Mouse (Mus musculus): ENCODE measurements around the gene Abcc6. TPM values are rescaled to one million over a fixed set of nuclear protein-coding genes. Genes with fewer than 3 reads are reported as not detected.
A peak's percentile ranks its signal among the peaks of the same experiment; 100 is the strongest.

The Abcc6 gene
- polyA plus RNA-seq (2016; fragmentation: Nextera tagmentation; extraction: Ambion mirVana): 0.06 and 0.22 TPM in 2 replicates

DNA sequence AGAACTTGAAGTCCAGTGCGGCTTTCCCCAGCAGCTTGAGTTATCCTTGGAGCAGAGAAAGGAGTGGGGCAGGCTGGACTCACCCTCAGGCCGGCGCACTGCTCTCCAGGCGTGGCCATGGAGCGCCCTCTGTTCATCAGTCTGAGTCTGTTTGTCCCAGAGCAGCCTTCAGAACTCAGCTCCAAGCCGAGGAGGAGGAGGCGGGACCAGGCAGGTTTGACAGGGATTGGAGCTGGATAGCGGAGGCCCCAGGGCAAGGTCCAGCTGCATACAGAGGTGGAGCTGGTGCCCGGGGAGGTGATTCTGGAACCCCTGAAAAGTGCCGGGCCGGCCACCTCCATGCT lies at the start of gene Abcc6:
Abcc6 (minus strand) TSS at position 158 of the 344 bp plus-strand sequence.
- no peaks in the 10 kb centered on the region for H3K36me3 ChIP-seq
- peak within 1 kb of the TSS; percentile 55 for H3K4me2 ChIP-seq
- 0 out of 2 replicates have a peak, but pooled peaks have one; percentile 19 for ATAC-seq (ENCODE audit: insufficient number of reproducible peaks, low FRiP score)
- H3K4me1 ChIP-seq (replicated peaks): peaks cover 17% of the 10 kb centered on the region
- H3K4me3 ChIP-seq: peak within 1 kb of the TSS; percentile 22
- H3K9ac ChIP-seq: peak within 1 kb of the TSS; percentile 50; the same call in 1 of the 2 replicates
- H3K27ac ChIP-seq (ENCODE audit: poor library complexity, severe bottlenecking): no peak within 1 kb of the TSS
- no peaks in the 10 kb centered on the region for H3K9me3 ChIP-seq (replicated peaks)
- 17% methylated on average over 11 of the region's 11 CpGs for WGBS
- H3K27me3 ChIP-seq (replicated peaks): peaks cover 7% of the 10 kb centered on the region; the same call in 1 of the 2 replicates

DNA sequence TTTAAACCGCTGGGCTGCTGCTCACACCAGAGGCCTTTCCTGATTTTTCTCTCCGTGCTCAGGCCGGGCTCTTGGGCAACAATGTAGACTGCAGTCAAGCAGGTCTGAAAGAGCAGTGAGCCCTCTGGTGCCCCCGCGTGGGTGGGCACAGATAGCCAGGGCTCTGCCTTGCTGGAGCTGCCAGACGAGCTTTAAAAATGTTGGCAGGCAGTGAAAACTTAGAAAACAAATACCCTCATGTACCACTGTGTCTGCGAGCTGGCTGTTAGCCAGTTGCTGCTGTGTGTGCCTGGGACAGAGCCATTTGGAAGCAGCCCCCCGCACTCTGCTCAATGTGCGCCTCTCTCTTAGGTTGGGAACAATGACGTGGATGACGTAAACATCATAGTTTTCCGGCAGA lies 47.6 kb upstream of the Abcc6 start:
- H3K36me3 ChIP-seq: peaks cover 90% of the 10 kb centered on the region
- no peak overlapping the region for H3K9ac ChIP-seq
- H3K4me1 ChIP-seq (replicated peaks): peaks cover 5% of the 10 kb centered on the region
- H3K4me2 ChIP-seq: no peak overlapping the region
- no peak for ATAC-seq (ENCODE audit: insufficient number of reproducible peaks, low FRiP score)
- H3K9me3 ChIP-seq (replicated peaks): no peaks in the 10 kb centered on the region
- no peaks in the 10 kb centered on the region for H3K27me3 ChIP-seq (replicated peaks)
- H3K27ac ChIP-seq (ENCODE audit: poor library complexity, severe bottlenecking): no peak overlapping the region
- WGBS: 88% methylated on average over 12 of the region's 12 CpGs
- H3K4me3 ChIP-seq: no peak overlapping the region

GRCm38 (mm10) chr7:46076844-46077243 lies 46.7 kb upstream of the Abcc6 start:
- no peaks in the 10 kb centered on the region for H3K27me3 ChIP-seq (replicated peaks)
- 85% methylated on average over 7 of the region's 7 CpGs for WGBS
- no peaks in the 10 kb centered on the region for H3K9me3 ChIP-seq (replicated peaks)
- 0 out of 2 replicates have a peak, but pooled peaks have one; percentile 31 for ATAC-seq (ENCODE audit: insufficient number of reproducible peaks, low FRiP score)
- peaks cover 89% of the 10 kb centered on the region for H3K36me3 ChIP-seq
- H3K27ac ChIP-seq (ENCODE audit: poor library complexity, severe bottlenecking): no peak overlapping the region
- H3K4me1 ChIP-seq (replicated peaks): no peaks in the 10 kb centered on the region
- no peak overlapping the region for H3K9ac ChIP-seq
- H3K4me3 ChIP-seq: no peak overlapping the region
- H3K4me2 ChIP-seq: no peak overlapping the region

GRCm38 (mm10) chr7:46068831-46069230 lies 38.7 kb upstream of the Abcc6 start:
- Histone ChIP-seq H3K4me3 (no peak overlapping the region), H3K27ac (ENCODE audit: poor library complexity, severe bottlenecking) (no peak overlapping the region), H3K4me2 (no peak overlapping the region), H3K27me3 (replicated peaks) (no peaks in the 10 kb centered on the region), H3K9ac (no peak overlapping the region), H3K9me3 (replicated peaks) (no peaks in the 10 kb centered on the region), H3K4me1 (replicated peaks) (no peaks in the 10 kb centered on the region), H3K36me3 (peaks cover 95% of the 10 kb centered on the region)
- no peak for ATAC-seq (ENCODE audit: insufficient number of reproducible peaks, low FRiP score)
- WGBS: 90% methylated on average over 8 of the region's 8 CpGs

GRCm38 (mm10) chr7:46063296-46063695 lies 33.2 kb upstream of the Abcc6 start:
- H3K4me3 ChIP-seq: no peak overlapping the region
- H3K27me3 ChIP-seq (replicated peaks): no peaks in the 10 kb centered on the region
- no peak overlapping the region for H3K4me2 ChIP-seq
- H3K9ac ChIP-seq: no peak overlapping the region
- H3K27ac ChIP-seq (ENCODE audit: poor library complexity, severe bottlenecking): no peak overlapping the region
- no peaks in the 10 kb centered on the region for H3K4me1 ChIP-seq (replicated peaks)
- 95% methylated on average over 6 of the region's 6 CpGs for WGBS
- no peaks in the 10 kb centered on the region for H3K9me3 ChIP-seq (replicated peaks)
- H3K36me3 ChIP-seq: peaks cover 83% of the 10 kb centered on the region
- no peak for ATAC-seq (ENCODE audit: insufficient number of reproducible peaks, low FRiP score)

DNA sequence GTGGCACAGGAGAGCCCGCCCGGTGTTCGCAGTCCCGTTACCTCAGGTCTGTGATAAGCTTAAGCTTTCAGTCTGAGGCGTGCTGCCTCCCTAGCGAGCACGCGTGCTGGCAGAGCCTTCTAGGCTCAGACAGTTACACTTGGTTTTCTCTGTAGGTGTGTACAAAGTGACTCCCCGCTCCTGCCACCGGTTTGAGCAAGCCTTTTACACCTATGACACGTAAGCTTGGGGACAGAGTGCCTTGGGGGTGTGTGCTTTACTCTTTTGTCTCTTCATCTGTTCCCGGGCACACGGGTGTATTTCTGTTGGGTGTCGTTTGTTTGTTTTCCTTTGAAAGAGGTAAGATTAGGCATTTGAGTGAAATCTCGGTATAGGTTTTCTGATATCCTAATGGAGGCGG lies 31.5 kb upstream of the Abcc6 start:
- 95% methylated on average over 16 of the region's 16 CpGs for WGBS
- H3K36me3 ChIP-seq: peaks cover 85% of the 10 kb centered on the region
- no peaks in the 10 kb centered on the region for H3K27me3 ChIP-seq (replicated peaks)
- ATAC-seq (ENCODE audit: insufficient number of reproducible peaks, low FRiP score): no peak
- no peak overlapping the region for H3K27ac ChIP-seq (ENCODE audit: poor library complexity, severe bottlenecking)
- no peaks in the 10 kb centered on the region for H3K4me1 ChIP-seq (replicated peaks)
- no peak overlapping the region for H3K4me3 ChIP-seq
- no peaks in the 10 kb centered on the region for H3K9me3 ChIP-seq (replicated peaks)
- no peak overlapping the region for H3K9ac ChIP-seq
- H3K4me2 ChIP-seq: no peak overlapping the region

DNA sequence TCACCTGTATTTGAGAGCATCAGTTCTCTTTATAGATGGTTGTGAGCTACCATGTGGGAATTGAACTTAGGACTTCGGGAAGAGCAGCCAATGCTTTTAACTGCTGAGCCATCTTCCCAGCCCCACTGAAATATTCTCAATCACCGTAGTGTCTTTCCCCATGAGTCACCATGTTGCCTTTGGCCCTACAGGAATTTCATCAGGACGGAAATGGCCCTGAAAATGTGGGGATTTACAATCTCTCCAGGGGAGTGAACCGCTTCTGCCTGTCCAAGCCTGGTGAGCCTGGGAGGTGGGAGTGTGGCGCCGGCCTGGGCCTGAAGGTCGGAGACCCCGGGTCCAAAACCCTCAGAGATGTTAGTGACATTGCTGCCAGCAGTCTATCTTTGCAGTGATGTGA lies 30.6 kb upstream of the Abcc6 start:
- H3K4me1 ChIP-seq (replicated peaks): no peaks in the 10 kb centered on the region
- 90% methylated on average over 8 of the region's 8 CpGs for WGBS
- no peak overlapping the region for H3K27ac ChIP-seq (ENCODE audit: poor library complexity, severe bottlenecking)
- H3K4me3 ChIP-seq: no peak overlapping the region
- H3K9me3 ChIP-seq (replicated peaks): no peaks in the 10 kb centered on the region
- H3K4me2 ChIP-seq: no peak overlapping the region
- H3K27me3 ChIP-seq (replicated peaks): no peaks in the 10 kb centered on the region
- peaks cover 85% of the 10 kb centered on the region for H3K36me3 ChIP-seq
- no peak for ATAC-seq (ENCODE audit: insufficient number of reproducible peaks, low FRiP score)
- H3K9ac ChIP-seq: no peak overlapping the region

DNA sequence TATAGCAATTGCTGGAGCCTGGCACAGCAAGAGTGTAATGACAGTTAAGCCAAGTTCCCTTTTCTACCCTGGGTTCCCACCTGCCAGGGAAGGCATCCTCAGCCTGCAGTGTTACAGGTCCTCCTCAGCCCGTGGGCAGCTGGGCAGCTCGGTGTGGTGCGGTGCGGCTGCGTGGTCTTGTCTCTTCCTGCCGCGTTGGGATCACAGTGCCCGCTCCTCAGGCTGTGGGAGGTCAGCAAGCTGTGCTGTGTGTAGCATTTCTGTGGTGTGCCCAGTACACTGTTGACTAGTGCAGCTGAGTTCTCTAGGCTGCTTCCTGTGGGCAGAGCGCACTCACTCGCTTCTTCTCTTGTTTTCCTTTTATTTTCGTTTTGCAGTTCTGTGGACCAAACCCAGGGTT lies 28.8 kb upstream of the Abcc6 start:
- no peak for ATAC-seq (ENCODE audit: insufficient number of reproducible peaks, low FRiP score)

GRCm38 (mm10) chr7:46053566-46053965 lies 23.5 kb upstream of the Abcc6 start:
- WGBS: 89% methylated on average over 3 of the region's 3 CpGs
- Histone ChIP-seq H3K27ac (ENCODE audit: poor library complexity, severe bottlenecking) (no peak overlapping the region), H3K4me2 (no peak overlapping the region), H3K27me3 (replicated peaks) (no peaks in the 10 kb centered on the region), H3K9me3 (replicated peaks) (no peaks in the 10 kb centered on the region), H3K4me3 (no peak overlapping the region), H3K4me1 (replicated peaks) (no peaks in the 10 kb centered on the region), H3K36me3 (peaks cover 83% of the 10 kb centered on the region), H3K9ac (no peak overlapping the region)
- no peak for ATAC-seq (ENCODE audit: insufficient number of reproducible peaks, low FRiP score)

More for the DNA sequence above, 28.8 kb upstream of the Abcc6 start:
- no peak overlapping the region for H3K4me3 ChIP-seq
- H3K27me3 ChIP-seq (replicated peaks): no peaks in the 10 kb centered on the region
- WGBS: 90% methylated on average over 11 of the region's 11 CpGs
- H3K4me1 ChIP-seq (replicated peaks): no peaks in the 10 kb centered on the region
- H3K4me2 ChIP-seq: no peak overlapping the region
- no peaks in the 10 kb centered on the region for H3K9me3 ChIP-seq (replicated peaks)
- H3K27ac ChIP-seq (ENCODE audit: poor library complexity, severe bottlenecking): no peak overlapping the region
- H3K36me3 ChIP-seq: peaks cover 87% of the 10 kb centered on the region
- no peak overlapping the region for H3K9ac ChIP-seq

GRCm38 (mm10) chr7:46052161-46052821 lies 22.2 kb upstream of the Abcc6 start:
- Histone ChIP-seq H3K9ac (no peak overlapping the region), H3K4me3 (no peak overlapping the region), H3K27ac (ENCODE audit: poor library complexity, severe bottlenecking) (no peak overlapping the region), H3K27me3 (replicated peaks) (no peaks in the 10 kb centered on the region), H3K4me2 (no peak overlapping the region), H3K4me1 (replicated peaks) (no peaks in the 10 kb centered on the region), H3K9me3 (replicated peaks) (no peaks in the 10 kb centered on the region), H3K36me3 (peaks cover 82% of the 10 kb centered on the region)
- 86% methylated on average over 4 of the region's 4 CpGs for WGBS
- ATAC-seq (ENCODE audit: insufficient number of reproducible peaks, low FRiP score): no peak

DNA sequence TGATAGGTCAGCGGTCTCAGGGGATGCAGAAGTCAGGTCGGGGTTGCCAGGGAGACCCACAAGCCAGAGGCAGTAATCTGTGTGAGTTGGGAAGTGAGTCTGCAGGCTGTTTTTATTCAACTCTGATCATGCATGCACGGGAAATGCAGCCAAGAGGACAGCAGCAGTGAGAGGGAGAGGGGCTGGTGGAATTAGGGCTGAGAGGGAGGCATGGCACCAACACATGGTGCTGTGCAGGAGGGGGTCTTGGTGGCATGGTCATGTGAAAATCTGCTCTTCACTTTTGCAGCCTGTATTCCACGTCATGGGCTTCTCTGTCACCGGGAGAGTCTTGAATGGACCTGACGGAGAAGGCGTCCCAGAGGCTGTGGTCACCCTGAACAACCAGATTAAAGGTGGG lies 19.9 kb upstream of the Abcc6 start:
- ATAC-seq (ENCODE audit: insufficient number of reproducible peaks, low FRiP score): no peak
- Histone ChIP-seq H3K9me3 (replicated peaks) (no peaks in the 10 kb centered on the region), H3K9ac (no peak overlapping the region), H3K36me3 (peaks cover 80% of the 10 kb centered on the region), H3K4me2 (no peak overlapping the region), H3K4me1 (replicated peaks) (no peaks in the 10 kb centered on the region), H3K4me3 (no peak overlapping the region), H3K27ac (ENCODE audit: poor library complexity, severe bottlenecking) (no peak overlapping the region), H3K27me3 (replicated peaks) (no peaks in the 10 kb centered on the region)
- 91% methylated on average over 7 of the region's 7 CpGs for WGBS

Data from heart, embryonic 12.5 days (tissue).